Mouse (Mus musculus) lung, postnatal 14 days (tissue): ENCODE measurements at regions not wholly inside any gene's neighbourhood (a gene's known extent, or its start where the extent isn't known, plus 50 kb on each side); places are given as distances from the start of the nearest gene placed in this dataset.

Experiments
- DNase-seq: peaks from one replicate; pipeline ENCODE4 v3.0.0; 2021

DNA sequence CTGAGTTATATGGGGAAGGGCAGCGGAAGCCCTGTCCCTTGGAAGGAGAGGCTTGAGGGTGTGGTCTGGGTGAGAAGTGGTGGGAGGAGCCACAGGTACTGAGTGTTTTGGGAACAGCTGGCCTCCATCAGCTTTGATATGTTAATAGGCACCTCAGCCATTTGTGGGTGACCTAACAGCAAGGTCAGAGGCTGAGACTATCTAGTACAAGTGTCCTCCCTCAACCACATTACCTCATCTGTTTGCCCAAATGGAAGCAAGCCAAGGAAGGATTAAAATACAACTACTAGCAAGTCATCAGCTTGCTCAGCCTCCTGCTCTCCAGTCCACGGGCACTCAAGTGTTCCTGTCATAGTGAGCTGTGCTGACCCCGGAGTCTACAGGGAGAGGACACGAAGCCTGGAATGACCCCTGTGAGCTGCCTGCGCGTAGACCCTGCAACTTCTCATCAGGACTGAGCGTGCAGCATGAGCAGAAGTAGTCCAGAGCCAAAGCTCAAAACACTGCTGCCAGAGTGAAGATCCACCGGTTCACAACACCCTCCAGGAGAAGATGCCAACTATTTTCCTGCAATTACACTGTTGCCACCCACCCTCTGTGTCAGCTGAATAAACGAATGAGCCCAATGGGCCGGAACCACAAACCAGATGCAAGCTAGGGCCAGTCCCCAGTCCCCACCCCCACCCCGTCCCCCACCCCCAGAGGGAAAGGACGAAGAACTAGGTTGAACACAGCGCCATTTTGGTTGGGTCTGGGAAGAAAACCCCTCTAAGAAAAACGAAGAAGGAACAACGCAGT lies 239.6 kb downstream of the Qk start:
- DNase-seq, result peak; percentile 43

DNA sequence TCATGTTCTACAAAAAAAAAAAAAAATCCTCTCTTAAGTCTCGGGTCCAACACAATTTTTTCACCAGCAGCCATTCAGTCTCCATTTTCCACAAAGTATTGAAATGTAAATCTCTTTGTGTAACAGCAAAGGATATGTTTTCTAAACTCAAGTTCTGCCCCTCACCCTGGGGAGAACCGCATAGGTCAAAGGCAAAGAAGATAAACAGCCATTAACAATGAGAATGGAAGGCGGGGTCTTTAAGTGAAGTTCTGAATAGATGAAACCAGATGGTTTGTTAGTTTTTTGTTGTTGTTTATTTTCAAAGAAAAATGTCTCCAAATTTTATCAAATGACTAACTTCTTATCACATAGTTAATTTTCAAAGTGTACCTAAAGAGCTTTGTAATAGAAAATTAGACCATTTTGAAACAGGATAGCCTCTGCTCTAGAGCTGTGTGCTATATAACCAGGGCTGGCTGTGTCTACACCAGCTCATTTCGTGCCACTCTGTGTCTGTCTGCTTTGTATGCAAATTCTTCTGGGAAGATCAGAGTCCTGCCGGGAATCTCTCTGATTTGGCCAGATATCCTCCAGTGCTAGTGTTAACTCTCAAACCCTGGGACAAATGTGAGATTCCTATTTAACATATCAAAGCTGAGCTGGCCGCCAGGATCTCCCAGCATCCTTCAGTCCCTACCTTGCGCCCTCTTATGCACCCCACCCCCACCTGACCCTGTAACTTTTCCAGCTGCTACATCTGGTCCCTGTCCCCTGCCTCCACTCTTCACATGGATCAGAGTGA lies 240.9 kb downstream of the Qk start:
- DNase-seq, result no peak

- no peak for DNase-seq
Observed at GRCm38 (mm10) chr17:10073301-10073700, 246.4 kb downstream of the Qk start.

- no peak for DNase-seq
Observed at GRCm38 (mm10) chr17:10069251-10069650, 250.4 kb downstream of the Qk start.

- no peak for DNase-seq
Observed at GRCm38 (mm10) chr17:10065131-10065530, 254.5 kb downstream of the Qk start.

DNA sequence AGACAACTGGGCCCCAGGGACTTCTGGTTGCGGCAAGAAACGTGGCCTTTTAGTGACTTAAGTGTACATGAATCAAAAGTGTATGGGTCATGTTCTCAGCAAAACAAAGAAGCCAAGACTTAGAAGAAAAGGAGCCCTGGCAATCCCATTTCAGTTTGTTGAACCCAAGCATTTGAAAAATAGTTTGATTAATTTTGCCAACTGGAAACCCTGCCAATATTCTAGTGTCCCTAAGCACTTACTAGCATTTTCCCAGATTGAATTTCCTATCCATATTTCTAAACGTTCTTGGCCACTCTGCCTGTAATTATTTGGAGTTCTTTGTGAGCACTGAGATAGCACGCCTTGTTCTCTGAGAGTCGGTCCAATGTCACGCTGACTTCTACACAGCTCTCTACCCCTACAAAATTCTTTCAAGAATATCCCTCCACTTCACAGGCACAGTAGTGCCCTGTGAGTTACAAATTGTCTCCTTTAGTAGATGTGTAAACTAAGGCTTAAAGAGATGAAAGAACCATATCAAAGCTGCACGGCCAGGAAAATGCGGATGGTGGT lies 257.0 kb downstream of the Qk start:
- DNase-seq, result no peak

DNA sequence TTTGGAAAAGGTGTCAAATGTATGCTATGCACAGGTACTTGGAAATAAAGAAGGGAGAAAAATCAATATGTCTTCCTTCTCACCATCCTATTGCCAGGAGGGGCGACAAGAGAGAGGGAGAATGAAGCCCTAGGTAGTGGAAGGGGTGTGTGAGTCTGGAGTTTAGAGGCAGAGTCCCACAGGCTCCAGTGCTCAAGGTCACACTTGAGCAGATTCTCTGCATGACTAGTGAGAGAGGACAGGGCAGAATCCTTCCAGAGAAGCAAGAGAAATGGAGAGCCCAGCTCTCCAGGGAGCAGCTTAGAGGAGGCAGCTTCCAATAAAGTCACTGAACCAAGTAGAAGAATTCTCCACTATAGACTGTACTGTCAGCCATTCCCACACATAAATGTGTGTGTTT lies 261.9 kb downstream of the Qk start:
- DNase-seq, result no peak

- DNase-seq, result no peak
Observed at GRCm38 (mm10) chr17:10056096-10056495, 263.6 kb downstream of the Qk start.

DNA sequence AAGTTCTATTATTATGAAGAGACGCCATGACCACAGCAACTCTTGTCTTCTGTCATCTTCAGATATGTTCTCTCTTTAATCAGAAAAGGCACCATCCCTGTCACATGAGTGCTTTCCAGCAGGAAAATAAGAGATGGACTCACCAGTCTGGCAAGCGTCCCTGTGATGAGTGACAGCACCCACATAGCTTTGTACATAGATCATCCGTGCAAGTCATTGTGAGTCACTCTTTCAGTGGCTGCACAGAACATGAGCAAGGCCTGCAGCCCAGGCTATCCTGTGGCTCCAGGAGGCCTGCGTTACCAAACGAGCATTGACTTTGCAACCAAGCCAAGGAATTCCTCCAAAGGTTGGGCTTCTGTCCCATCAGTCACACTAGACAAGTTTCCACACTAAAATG lies 265.3 kb downstream of the Qk start:
- DNase-seq, result peak; percentile 46

GRCm38 (mm10) chr17:10044336-10044735 lies 275.3 kb downstream of the Qk start:
- no peak for DNase-seq

DNA sequence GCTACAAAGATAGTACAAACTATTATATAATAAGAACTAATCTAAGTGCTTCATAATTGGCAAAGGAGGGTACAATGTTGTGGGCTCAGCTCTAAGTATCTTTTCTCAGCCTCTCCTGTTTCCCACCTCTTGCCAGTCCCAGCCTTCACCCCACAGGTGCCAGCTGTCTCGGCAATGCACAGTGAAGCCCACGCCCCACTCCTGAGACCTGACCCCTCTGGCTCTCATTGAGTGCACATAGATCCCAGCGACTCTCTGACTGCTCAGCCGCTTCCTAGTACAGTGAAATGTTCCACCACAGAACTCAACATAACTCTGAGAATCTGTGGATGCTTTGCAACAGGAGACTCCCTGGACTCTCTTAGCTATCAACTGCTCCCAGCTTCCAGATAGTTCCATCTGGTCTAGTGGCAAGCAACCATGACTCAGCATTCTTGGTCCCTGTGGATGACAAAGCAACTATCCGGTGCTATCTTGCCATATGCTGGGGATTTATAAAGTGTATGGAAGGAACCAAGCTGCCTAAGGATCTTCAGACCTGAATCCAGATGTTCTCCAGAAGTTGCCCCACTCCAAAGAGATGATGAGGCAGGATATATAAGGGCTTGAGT lies 277.5 kb downstream of the Qk start:
- no peak for DNase-seq

GRCm38 (mm10) chr17:10040951-10041359 lies 278.7 kb downstream of the Qk start:
- DNase-seq, result peak; percentile 47

GRCm38 (mm10) chr17:10040375-10040774 lies 279.3 kb downstream of the Qk start:
- no peak for DNase-seq

DNA sequence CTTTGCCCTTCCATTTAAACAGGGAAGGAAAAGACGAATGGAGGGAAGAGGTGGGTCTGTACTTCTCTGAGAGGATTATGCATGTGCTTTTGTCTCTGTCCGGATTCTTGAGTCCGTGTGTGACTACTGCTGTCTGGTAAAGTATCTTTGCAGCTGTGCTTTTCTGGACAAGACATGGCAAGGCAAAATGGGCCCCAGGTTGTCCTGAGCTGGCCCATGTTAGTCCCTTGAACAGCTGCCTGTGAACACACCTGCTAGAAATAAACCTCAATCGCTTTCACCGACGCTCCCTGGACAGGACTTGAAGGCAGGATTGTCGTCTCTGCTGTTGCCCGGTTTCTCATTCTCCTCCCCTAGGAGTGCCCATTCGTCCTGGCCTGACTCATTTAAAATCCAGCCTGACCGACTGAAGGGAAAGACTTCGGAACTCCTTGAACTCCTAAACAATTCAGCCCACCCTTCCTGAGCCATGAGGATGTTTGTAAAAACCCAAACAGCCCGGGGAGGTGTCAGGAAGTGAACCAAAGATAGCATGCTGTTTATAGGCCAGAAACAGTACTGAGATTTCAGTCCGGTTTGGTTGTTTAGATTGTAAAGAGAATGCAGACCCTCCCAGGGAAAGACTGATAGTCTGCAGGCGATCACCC lies 281.7 kb downstream of the Qk start:
- peak; percentile 59 for DNase-seq

GRCm38 (mm10) chr17:10033510-10033909 lies 286.1 kb downstream of the Qk start:
- DNase-seq, result no peak

- DNase-seq, result no peak
Observed at GRCm38 (mm10) chr17:10031033-10031432, 288.6 kb downstream of the Qk start.

- no peak for DNase-seq
Observed at GRCm38 (mm10) chr17:10026770-10027169, 292.9 kb downstream of the Qk start.

- no peak for DNase-seq
Observed at GRCm38 (mm10) chr17:10025212-10025611, 294.4 kb downstream of the Qk start.

DNA sequence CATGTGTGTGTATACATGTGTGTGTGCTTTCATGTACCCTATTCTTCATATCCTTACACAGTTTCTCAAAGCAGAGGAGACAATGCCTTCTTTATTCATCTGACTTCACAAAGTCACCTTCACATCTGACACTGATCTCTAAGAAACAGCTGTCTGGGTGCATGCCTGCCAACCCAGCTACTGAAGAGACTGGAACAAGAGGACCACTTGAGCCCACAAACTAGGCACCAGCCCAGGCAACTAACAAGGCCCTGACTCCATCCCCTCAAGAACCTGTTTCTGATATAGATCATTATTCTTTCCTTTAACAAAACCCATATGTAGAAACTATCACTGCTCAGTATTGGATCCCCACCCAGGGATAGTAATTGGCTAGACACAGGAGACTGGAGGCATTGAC lies 295.3 kb downstream of the Qk start:
- no peak for DNase-seq

GRCm38 (mm10) chr17:10012161-10012560 lies 307.5 kb downstream of the Qk start:
- no peak for DNase-seq

DNA sequence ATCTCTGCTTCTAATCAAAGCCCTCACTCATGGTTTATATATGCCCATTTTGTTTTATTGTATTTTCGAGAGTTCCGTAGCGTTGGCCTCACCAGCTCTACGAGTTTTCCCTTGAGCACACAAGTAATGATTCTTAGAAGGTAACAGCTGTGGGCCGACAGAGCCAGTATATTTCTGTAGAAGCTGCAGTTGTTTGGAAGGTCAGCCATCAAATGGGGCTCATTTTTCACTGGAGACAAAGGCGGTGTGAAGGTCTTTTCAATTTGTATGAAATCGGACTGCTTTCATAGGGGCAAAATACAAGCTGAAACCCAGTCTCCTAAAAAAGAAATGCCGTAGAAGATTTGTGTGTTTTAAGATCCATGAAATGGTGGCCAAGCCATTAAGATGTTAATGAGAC lies 307.9 kb downstream of the Qk start:
- no peak for DNase-seq

GRCm38 (mm10) chr17:10001071-10001591 lies 318.5 kb downstream of the Qk start:
- peak; percentile 46 for DNase-seq

DNA sequence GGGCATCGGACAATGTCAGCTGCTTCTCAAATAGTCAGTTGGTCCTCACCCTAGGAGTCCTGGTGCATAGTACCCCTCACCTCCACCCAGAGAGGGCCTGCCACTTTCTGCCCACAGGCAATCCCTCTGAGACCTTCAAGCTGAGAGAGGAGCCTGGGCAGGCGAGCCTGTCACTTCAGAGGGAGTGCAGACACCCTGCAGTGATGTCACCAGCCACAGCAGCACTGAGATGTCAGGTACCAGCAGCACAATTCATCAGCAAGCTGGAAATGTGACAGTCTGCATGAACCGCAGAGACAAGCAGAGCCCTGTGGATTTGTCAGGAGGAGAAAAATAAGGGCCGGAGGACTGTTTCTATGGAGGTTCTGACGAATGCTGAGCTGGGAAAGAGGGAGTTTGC lies 324.3 kb downstream of the Qk start:
- DNase-seq, result no peak
